Mouse (Mus musculus): ENCODE measurements around the gene Chst5. TPM values are rescaled to one million over a fixed set of nuclear protein-coding genes. Genes with fewer than 3 reads are reported as not detected.
"Not testable (repeated sequence)": the region's sequence is repeated elsewhere in the genome, so short reads cannot be mapped to it uniquely, and the experiment has no call there.

The Chst5 gene
- polyA plus RNA-seq, 1 experiment = not detected

- H3K27ac ChIP-seq (replicated peaks; ENCODE audit: low read depth, low read length); H3K4me3 ChIP-seq (ENCODE audit: insufficient read depth, low read depth, low read length); H3K4me1 ChIP-seq (ENCODE audit: control insufficient read depth, insufficient read depth, insufficient read length, low read length): not testable (repeated sequence)
Measured at GRCm38 (mm10) chr8:111938076-111938985, 28.1 kb upstream of the Chst5 start.

GRCm38 (mm10) chr8:111937184-111937583 lies 26.9 kb upstream of the Chst5 start:
- H3K4me1 ChIP-seq (ENCODE audit: control insufficient read depth, insufficient read depth, insufficient read length, low read length) = peaks cover 6% of the 10 kb centered on the region; the same call in 1 of the 2 replicates
- no peak overlapping the region for H3K4me3 ChIP-seq (ENCODE audit: insufficient read depth, low read depth, low read length)
- H3K27ac ChIP-seq (replicated peaks; ENCODE audit: low read depth, low read length) = no peak overlapping the region

GRCm38 (mm10) chr8:111934201-111934600 lies 24.0 kb upstream of the Chst5 start:
- no peak overlapping the region for H3K4me3 ChIP-seq (ENCODE audit: insufficient read depth, low read depth, low read length)
- no peak overlapping the region for H3K27ac ChIP-seq (replicated peaks; ENCODE audit: low read depth, low read length)
- H3K4me1 ChIP-seq (ENCODE audit: control insufficient read depth, insufficient read depth, insufficient read length, low read length) = no peaks in the 10 kb centered on the region; the same call in 1 of the 2 replicates

- Histone ChIP-seq H3K4me3 (ENCODE audit: insufficient read depth, low read depth, low read length) (peak within 1 kb of the TSS; percentile 82), H3K4me1 (ENCODE audit: control insufficient read depth, insufficient read depth, insufficient read length, low read length) (no peaks in the 10 kb centered on the region; the same call in 1 of the 2 replicates), H3K27ac (replicated peaks; ENCODE audit: low read depth, low read length) (no peak within 1 kb of the TSS)
Measured at GRCm38 (mm10) chr8:111933348-111934076, 23.3 kb upstream of the Chst5 start, which contains the start of gene Tmem231. Gene Tmem231 (minus strand): TSS chr8:111933881.

GRCm38 (mm10) chr8:111932580-111933336 lies 22.5 kb upstream of the Chst5 start:
- Histone ChIP-seq H3K27ac (replicated peaks; ENCODE audit: low read depth, low read length) (no peak overlapping the region), H3K4me1 (ENCODE audit: control insufficient read depth, insufficient read depth, insufficient read length, low read length) (no peaks in the 10 kb centered on the region; the same call in 1 of the 2 replicates), H3K4me3 (ENCODE audit: insufficient read depth, low read depth, low read length) (peak overlapping the region; percentile 82)

GRCm38 (mm10) chr8:111931721-111932120 lies 21.5 kb upstream of the Chst5 start:
- Histone ChIP-seq H3K4me3 (ENCODE audit: insufficient read depth, low read depth, low read length) (no peak overlapping the region), H3K27ac (replicated peaks; ENCODE audit: low read depth, low read length) (no peak overlapping the region), H3K4me1 (ENCODE audit: control insufficient read depth, insufficient read depth, insufficient read length, low read length) (no peaks in the 10 kb centered on the region; the same call in 1 of the 2 replicates)

- H3K27ac ChIP-seq (replicated peaks; ENCODE audit: low read depth, low read length) = no peak overlapping the region
- no peaks in the 10 kb centered on the region; the same call in 1 of the 2 replicates for H3K4me1 ChIP-seq (ENCODE audit: control insufficient read depth, insufficient read depth, insufficient read length, low read length)
- no peak overlapping the region for H3K4me3 ChIP-seq (ENCODE audit: insufficient read depth, low read depth, low read length)
Measured at GRCm38 (mm10) chr8:111929648-111930344, 19.5 kb upstream of the Chst5 start.

- Histone ChIP-seq H3K4me1 (ENCODE audit: control insufficient read depth, insufficient read depth, insufficient read length, low read length) (no peaks in the 10 kb centered on the region), H3K4me3 (ENCODE audit: insufficient read depth, low read depth, low read length) (no peak overlapping the region), H3K27ac (replicated peaks; ENCODE audit: low read depth, low read length) (no peak overlapping the region)
Measured at GRCm38 (mm10) chr8:111924976-111925375, 14.7 kb upstream of the Chst5 start.

- Histone ChIP-seq H3K4me3 (ENCODE audit: insufficient read depth, low read depth, low read length) (peak overlapping the region; percentile 61), H3K4me1 (ENCODE audit: control insufficient read depth, insufficient read depth, insufficient read length, low read length) (no peaks in the 10 kb centered on the region), H3K27ac (replicated peaks; ENCODE audit: low read depth, low read length) (no peak overlapping the region)
Measured at GRCm38 (mm10) chr8:111923383-111923804, 13.1 kb upstream of the Chst5 start.

GRCm38 (mm10) chr8:111920971-111921370 lies 10.7 kb upstream of the Chst5 start:
- H3K27ac ChIP-seq (replicated peaks; ENCODE audit: low read depth, low read length) = no peak overlapping the region
- H3K4me1 ChIP-seq (ENCODE audit: control insufficient read depth, insufficient read depth, insufficient read length, low read length) = no peaks in the 10 kb centered on the region
- H3K4me3 ChIP-seq (ENCODE audit: insufficient read depth, low read depth, low read length) = no peak overlapping the region

GRCm38 (mm10) chr8:111919663-111920062 lies 9.4 kb upstream of the Chst5 start:
- Histone ChIP-seq H3K4me1 (ENCODE audit: control insufficient read depth, insufficient read depth, insufficient read length, low read length) (no peaks in the 10 kb centered on the region; the same call in 1 of the 2 replicates), H3K4me3 (ENCODE audit: insufficient read depth, low read depth, low read length) (no peak overlapping the region), H3K27ac (replicated peaks; ENCODE audit: low read depth, low read length) (no peak overlapping the region)

- H3K4me3 ChIP-seq (ENCODE audit: insufficient read depth, low read depth, low read length) = no peak overlapping the region
- no peak overlapping the region for H3K27ac ChIP-seq (replicated peaks; ENCODE audit: low read depth, low read length)
- H3K4me1 ChIP-seq (ENCODE audit: control insufficient read depth, insufficient read depth, insufficient read length, low read length) = no peaks in the 10 kb centered on the region; the same call in 1 of the 2 replicates
Measured at GRCm38 (mm10) chr8:111912860-111913432, 2.7 kb upstream of the Chst5 start.

GRCm38 (mm10) chr8:111911572-111911971 lies 1.3 kb upstream of the Chst5 start:
- Histone ChIP-seq H3K4me3 (ENCODE audit: insufficient read depth, low read depth, low read length) (no peak overlapping the region), H3K4me1 (ENCODE audit: control insufficient read depth, insufficient read depth, insufficient read length, low read length) (no peaks in the 10 kb centered on the region; the same call in 1 of the 2 replicates), H3K27ac (replicated peaks; ENCODE audit: low read depth, low read length) (no peak overlapping the region)

All from brown adipose tissue, adult 24 weeks (tissue).